Mouse (Mus musculus): Measurements from ENCODE around the gene Dph2.

- TF ChIP-seq CTCF (IDR thresholded peaks at IDR 0.05; ENCODE audit: insufficient read depth, low read depth, low read length) (no peak), POLR2A (IDR thresholded peaks at IDR 0.05; ENCODE audit: insufficient read depth, low read depth, low read length) (no peak)
Measured at GRCm38 (mm10) chr4:117915489-117916105, 23.8 kb upstream of the Dph2 start.
